Mouse (Mus musculus) CD4-positive naive resting alpha-beta T cell, adult 76 days (primary cell): ENCODE measurements around the gene Vmn1r93. TPM values are rescaled to one million over a fixed set of nuclear protein-coding genes. Genes with fewer than 3 reads are reported as not detected.

Source experiments
- total RNA-seq: library from RNA; stranded (reverse); gene quantifications from one replicate; pipeline ENCODE4 v1.2.4, GENCODE M21; 2023

Gene Vmn1r93
- not detected for total RNA-seq

DNA sequence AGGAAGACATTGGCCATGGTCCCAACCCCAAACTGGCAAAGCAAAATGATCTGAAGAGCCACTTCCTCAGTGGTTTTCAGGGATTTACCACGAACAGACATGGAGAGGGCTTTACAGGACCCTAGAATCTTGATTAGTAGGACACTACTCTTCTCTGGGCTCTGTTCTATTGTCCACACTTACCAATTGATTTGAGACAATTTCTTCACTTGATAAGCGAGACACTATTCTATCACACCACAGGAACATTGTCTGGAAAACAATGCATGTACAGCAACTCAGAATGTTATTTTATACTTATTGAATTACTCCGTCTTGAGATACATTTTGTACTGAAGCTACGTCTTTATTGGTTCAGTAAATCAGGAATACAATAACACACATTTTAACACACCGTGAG lies at the start of gene Vmn1r93:
Gene Vmn1r93 (minus strand): TSS at position 101 of the 400 bp plus-strand sequence.

DNA sequence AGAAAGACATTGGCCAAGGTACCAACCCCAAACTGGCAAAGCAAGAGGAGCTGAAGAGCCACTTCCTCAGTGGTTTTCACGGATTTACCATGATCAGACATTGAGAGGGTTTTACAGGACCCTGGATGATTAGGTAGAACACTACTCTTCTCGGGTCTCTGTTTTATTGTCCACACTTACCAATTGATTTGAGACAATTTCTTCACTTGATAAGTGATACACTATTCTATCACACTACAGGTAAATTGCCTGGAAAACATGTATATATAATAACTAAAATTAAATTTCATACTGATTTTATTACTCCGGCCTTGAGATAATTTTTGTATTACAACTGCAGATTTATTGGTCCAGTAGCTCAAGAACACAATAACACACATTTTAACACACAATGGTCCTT lies 29.4 kb upstream of the Vmn1r93 start, which contains the start of gene Vmn1r94:
Gene Vmn1r94 (minus strand): TSS at position 101 of the 400 bp plus-strand sequence.

DNA sequence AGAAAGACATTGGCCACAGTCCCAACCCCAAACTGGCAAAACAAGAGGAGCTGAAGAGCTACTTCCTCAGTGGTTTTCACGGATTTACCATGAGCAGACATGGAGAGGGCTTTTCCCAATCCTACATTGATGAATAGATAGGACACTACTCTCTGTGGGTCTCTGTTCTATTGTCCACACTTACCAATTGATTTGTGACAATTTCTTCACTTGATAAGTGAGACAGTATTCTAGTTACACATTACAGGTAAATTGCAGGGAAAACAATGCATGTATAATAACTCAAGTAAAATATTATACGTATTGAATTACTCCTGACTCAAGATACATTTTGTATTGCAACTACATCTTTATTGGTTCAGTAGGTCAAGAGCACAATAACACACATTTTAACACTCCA lies 16.4 kb downstream of the Vmn1r93 start, which contains the start of gene Gm16442:
Gene Gm16442 (minus strand): TSS at position 101 of the 400 bp plus-strand sequence.

DNA sequence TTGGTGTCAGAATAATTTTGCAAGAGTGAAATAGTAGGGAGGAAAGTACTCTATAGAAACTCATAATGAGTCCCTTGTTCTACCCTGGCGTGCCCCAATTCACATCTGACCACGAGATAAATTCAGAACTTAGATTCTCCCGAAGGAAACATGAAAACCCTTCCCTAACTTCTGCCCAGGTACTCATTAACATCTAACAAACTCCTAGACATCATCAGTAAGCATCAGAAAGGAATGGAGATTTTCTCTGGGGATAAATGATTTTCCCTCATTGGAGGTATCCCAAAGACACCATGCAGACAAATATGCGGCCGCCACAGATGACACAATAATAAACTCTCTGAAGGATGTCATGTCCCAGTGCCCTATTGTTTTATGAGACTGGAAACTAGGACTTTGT lies 39.5 kb downstream of the Vmn1r93 start, which contains the start of gene Vmn1r91:
Gene Vmn1r91 (plus strand): TSS at position 301 of the 400 bp plus-strand sequence.

Other genes with a start within 250 kb of the Vmn1r93 start
- 120 TPM for gene Pvr, start 217.9 kb downstream of the Vmn1r93 start, total RNA-seq
- 11.8 TPM for gene Igsf23, start 188.3 kb downstream of the Vmn1r93 start, total RNA-seq
- not detected for gene Ceacam20, start 173.7 kb downstream of the Vmn1r93 start, total RNA-seq
- not detected for gene Nlrp9b, start 147.6 kb downstream of the Vmn1r93 start, total RNA-seq
- gene Vmn1r91, start 39.4 kb downstream of the Vmn1r93 start, total RNA-seq = not detected
- not detected for gene Gm16442, start 16.5 kb downstream of the Vmn1r93 start, total RNA-seq
- not detected for gene Vmn1r94, start 29.3 kb upstream of the Vmn1r93 start, total RNA-seq
- gene Vmn1r95, start 54.6 kb upstream of the Vmn1r93 start, total RNA-seq = not detected
- gene Gm6164, start 66.5 kb upstream of the Vmn1r93 start, total RNA-seq = not detected
- gene Gm4498, start 94.7 kb upstream of the Vmn1r93 start, total RNA-seq = not detected
- not detected for gene Gm5890, start 123.7 kb upstream of the Vmn1r93 start, total RNA-seq
- not detected for gene Gm4133, start 195.0 kb upstream of the Vmn1r93 start, total RNA-seq
- gene Gm5728, start 236.3 kb upstream of the Vmn1r93 start, total RNA-seq = not detected